Mouse (Mus musculus) gastrocnemius, adult 8-10 months (tissue): Measurements from ENCODE around the gene Avpi1. TPM values are rescaled to one million over a fixed set of nuclear protein-coding genes. Genes with fewer than 3 reads are reported as not detected.

ENCODE experiments used
- DNase-seq, 2 experiments: peaks; one replicate each; pipeline ENCODE4 v3.0.0; 2022; ENCODE audit warnings: low spot score in 2 of 2
- total RNA-seq, 4 experiments: library from RNA; stranded (reverse); gene quantifications; 2 replicates each; pipeline ENCODE4 v1.2.4; 2022

Avpi1 gene
- total RNA-seq, 4 experiments from 2014 or later, result 8.6 to 12.1 (median 9.2) TPM

GRCm38 (mm10) chr19:42145210-42145609, 16.4 kb upstream of the Avpi1 start:
- no peak for DNase-seq

DNA sequence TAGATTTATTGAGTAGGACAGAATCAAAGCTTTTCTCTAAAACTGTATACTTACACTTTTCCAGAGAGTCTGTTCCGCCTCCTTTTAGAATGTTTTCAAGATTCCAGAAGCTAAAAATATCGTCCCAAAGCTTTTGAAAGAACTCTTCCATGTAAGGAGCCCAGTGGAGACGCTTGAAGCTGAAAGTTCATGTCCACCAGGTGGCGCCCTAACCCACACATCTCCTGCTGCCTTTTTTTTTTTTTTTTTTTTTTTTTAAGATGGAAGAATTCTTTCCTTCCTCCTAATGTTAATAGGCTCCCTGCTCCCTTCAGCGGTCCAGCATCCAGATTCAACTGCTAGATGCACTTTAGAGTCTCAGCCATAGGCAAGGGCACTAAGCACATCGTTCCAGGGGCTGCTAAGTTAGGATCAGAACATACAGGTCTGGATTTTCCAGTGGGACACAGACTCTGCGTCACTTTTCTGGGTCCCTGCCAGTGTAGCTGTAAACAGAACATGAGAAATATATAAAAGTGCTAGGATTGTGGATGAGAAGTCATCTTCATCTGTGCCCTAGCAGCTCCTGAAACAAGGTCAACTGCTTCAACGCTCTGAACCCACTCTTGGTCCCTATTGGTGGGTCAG, 15.8 kb upstream of the Avpi1 start:
- peak; percentile 74 to 82 for DNase-seq

GRCm38 (mm10) chr19:42144067-42144466, 15.2 kb upstream of the Avpi1 start:
- no peak for DNase-seq

- DNase-seq, result no peak
Observed at GRCm38 (mm10) chr19:42142757-42143156, 13.9 kb upstream of the Avpi1 start.

DNA sequence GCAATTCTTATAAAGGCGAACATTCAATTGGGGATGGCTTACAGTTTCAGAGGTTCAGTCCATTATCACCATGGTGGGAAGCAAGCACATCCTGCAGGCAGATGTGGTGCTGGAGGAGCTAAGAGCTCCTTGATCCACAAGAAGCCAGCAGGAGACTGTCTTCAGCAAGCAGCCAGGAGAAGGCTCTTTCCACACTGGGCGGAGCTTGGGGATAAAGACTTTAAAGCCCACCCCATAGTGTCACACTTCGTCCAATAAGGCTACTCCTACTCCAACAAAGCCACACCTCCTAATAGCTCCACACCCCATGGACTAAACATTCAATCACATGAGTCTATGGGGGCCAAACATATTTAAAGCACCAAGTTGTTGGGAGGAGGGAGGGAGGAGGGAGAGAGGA, 13.1 kb upstream of the Avpi1 start:
- DNase-seq, result no peak

- DNase-seq, result no peak
Observed at GRCm38 (mm10) chr19:42139724-42140517, 11.1 kb upstream of the Avpi1 start.

DNA sequence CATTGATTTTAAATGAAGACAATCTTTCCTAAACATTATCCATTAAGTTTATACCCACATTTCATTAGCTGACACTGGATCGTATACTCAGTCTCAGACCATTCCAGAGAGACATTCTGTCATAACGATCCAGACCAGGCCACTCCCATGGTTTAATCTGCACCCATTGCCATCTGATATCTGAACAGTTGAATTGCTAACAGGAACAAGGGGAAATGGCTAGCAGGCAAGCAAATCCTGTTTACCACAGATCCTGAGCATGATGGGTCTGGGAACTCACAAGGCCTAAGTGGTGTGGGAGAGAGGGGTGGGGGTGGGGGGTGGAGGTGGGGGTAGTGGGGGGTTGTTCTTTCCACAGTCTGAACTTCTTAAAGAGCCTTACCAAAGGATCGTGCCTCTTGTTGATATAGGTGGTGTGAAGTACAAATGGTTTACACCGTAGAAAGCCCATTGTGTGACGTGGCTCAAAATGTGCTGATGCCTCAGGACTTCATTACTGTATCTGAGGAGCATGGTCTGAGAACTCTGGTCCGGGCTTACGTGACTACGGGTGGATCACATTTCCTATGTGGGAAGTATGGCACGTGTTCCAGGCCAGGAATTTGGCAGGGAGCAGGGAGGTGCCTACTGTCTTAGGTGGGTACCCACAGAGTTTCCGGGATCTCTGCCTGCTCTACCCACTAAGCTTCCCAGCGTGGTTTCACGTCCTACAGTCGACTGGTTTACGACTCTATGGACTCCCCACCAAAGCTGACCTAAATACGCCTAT, 9.8 kb upstream of the Avpi1 start:
- no peak for DNase-seq

- DNase-seq, result no peak
Observed at GRCm38 (mm10) chr19:42137167-42137672, 8.4 kb upstream of the Avpi1 start.

DNA sequence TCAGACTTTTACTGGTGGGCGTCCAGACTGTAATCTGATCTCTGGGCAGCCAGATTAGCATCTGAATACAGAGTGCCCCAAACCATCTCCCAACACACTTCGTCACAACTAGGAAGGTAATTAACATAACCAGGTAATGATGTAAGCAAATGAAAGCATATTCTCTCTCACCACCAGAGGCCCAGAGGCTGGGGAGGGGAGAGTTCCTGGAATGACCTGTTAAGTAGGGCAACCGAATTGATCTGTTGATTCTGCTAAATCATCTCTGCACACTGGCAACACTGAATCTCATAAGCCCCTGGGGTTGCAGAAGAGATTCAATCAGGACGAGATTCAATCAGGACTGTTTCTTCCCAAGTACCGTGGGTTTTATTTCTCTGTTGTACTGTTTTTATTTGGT, 7.3 kb upstream of the Avpi1 start:
- no peak for DNase-seq

- DNase-seq, result no peak
Observed at GRCm38 (mm10) chr19:42135070-42135469, 6.2 kb upstream of the Avpi1 start.

DNA sequence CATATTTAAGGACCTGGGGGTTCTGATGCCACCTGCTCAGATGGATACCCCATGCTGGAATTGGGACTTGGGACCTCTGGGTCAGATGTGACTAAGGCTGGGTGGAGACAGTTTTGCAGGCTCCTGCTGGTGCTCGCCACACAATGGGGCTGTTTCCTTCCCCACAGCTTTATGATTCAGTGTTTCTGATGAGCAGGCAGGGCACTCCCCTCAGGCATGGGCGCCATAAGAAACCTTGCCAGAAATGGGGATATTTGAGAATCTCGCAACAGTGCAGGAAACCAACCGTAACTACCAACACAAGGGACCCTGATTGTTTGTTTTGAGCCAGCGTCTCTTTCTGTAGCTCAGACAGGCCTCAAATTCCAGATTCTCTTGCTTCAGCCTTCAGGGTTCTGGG, 2.2 kb upstream of the Avpi1 start:
- DNase-seq, result no peak

DNA sequence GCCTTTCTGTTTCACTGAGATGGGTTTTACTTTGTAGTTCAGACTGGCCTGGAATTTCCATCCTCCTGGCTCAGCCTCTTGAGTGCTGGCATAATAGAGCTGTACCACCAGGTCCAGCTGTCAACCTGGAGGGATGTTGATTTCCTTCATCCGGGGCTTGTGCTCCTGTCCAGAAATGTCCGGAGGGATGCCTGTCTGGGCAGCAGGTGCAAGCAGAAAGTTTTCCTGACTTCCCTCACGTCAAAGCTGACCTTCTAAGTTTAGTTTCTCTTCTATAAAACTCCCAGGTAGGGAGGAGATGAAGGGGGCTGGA, 1.4 kb upstream of the Avpi1 start:
- no peak for DNase-seq

DNA sequence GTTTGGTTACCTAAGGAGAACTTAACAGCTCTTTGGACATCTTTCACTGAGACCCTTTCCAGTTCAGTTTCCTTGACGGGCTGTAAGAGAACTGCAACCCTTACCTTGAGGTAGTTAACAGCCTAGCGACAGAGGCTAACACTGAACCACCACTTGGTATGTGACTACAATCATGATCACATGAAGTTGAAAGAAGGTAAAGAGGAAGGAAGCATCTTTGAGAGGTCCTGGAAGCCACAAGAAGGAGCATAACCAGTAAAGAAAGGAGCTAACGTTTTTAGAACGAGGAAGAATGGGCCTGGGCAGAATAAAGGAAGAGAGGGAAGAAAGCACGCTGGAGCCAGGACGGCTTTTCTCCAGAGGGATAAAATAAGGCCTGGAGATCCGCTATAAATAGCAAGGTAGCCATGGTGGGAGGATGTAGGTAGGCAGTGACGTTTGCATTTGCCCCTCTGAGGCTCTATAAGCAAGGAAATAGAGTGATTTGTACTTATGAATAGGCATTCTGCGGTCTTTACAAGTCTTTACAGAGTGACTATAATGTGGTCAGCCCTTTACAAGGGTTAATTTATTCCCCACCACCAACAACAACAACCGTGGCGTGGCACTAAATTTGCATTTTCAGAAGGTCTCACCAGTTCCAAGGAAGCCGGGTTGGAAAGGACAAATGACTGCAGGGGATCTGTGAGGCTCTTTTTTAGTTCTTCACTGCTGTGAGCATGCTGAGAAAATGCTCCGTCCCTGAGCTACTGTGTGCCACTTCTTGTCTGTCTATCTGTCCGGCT, 842 bp upstream of the Avpi1 start:
- DNase-seq, result no peak

DNA sequence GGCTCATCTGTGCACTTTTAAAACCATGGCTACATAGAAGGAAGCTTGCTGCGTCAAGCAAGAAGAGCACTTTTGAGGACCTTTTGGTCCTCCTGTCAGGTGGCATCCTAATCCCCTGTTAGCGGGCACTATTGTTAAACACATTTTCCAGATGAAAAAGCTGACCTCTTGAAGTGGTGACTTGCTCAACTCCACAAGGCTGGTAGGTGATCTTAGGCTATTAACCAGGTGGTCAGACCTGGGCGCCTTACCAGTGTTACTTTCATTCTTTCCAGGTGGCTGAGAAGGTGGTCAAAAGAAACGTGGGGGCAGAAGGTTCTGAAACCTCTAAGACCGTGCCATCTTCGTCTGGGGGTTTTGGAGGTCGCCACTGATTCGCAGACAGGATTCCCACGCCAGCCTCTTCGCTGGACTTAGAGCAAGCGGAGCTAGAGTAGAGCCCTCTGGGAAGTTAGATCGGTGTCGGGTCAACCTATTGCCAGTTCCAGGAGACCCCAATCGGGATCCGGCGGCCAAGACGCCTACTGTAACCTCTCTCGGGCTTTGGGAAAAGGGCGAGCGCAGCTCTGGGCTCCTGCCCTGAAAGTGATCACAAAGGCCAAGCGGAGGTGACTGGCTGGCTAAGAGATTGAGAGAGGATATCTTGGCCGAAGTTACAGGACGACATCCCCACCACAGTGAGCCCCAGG, 663 bp downstream of the Avpi1 start:
- no peak for DNase-seq

- DNase-seq, result no peak
Observed at GRCm38 (mm10) chr19:42127024-42127423, 1.8 kb downstream of the Avpi1 start.

DNA sequence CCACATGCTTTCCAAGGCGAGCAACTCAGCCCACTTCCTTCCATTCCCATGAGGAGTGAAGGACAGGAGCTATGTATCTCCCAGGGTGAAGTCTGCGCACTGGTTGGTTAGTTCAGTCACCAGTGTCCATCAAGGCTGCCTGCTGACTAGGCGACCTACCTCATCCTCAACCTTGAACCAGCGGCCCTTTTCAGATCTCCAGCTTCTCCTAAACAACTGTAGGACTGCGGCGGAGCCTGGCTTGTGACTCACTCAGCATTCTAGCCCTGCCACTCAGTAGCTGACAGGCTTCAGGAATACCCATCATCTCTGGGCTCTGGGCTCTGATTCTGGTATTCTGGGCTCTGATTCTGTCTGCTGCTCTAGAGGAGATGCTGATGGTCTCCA, 2.6 kb downstream of the Avpi1 start:
- DNase-seq, result no peak

DNA sequence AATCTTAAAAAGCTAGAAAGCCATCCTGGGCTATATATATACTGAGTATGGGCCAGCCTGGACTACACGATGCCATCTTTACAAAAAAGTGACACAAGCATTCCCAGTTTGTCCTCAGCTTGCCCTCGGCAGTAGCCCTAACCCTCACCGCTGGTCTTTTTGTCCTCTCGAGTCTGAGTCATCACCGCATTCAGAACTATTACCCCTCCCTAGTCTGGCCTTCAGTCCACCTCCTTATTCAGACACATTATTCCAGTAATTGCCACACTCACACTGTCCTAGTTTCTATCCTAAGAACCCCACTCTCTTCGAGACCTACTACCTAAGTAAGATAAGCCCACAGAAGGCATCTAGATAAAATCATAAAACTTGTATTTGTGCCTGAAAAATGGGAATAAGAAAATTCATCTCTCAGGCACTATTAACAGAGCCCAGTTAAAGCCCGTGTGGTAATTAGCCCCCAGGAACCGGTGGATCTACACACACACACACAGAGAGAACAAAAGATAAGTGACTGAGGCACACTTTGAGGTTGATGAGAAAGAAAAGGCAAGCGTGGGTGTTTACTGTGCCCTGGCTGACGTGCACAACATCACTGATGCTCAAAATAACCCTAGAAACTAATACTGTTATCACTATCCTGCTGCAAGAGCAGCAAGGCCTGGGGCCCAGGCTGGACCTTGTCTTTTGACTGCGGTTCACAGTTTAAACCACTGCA, 3.2 kb downstream of the Avpi1 start:
- DNase-seq, result no peak

DNA sequence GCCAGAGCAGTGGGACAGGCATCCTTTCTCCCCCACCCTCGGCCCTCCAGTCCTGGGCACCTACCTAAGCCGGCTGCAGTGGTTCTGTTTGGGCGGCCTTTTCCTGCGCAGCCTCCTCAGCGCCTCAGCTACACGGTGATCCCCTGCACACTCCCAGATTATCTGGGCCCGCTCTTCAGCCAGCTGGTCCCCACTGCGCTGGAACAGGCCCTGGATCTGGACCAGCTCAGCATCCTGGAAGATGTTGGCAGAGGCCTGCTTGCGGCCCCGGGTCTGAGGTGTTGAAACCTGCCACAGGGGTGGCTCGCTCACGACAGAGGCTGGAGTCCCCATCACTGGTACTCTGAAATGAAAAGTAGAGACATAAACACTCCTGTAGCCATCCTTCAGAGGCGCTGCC, 4.2 kb downstream of the Avpi1 start:
- no peak for DNase-seq

- DNase-seq, result no peak
Observed at GRCm38 (mm10) chr19:42120451-42120850, 8.4 kb downstream of the Avpi1 start.

DNA sequence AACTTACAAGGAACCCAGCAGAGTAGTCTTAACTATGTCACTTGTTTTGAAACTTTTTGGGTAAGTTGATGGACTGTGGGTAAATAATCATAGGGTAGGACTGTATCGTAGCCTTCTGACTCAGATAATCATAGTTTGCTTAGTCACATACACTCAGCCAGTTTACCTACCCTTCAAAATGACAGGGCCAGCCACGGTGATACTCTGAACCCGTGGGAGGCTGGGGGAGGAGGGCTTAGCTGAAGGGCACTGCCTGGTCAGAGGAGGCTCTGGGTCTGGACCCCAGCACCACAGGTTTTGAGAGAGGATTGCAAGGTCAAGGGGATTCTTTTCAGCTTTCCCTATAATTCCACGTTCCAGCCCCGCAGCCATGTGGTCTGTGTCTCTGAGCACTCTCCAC, 10.3 kb downstream of the Avpi1 start:
- DNase-seq, result no peak
